Mouse (Mus musculus) frontal cortex, postnatal 14 days (tissue): Measurements from ENCODE around the gene Gm10912.
"Not testable (repeated sequence)": the region's sequence is repeated elsewhere in the genome, so short reads cannot be mapped to it uniquely, and the experiment has no call there.

Source experiments
- DNase-seq, 2 experiments: peaks; one replicate each; pipeline ENCODE4 v3.0.0; 2022; ENCODE audit warnings: low spot score in 2 of 2

Gm10912 gene

GRCm38 (mm10) chr2:104065526-104065925, at the start of gene Gm10912:
Gene Gm10912 (plus strand): TSS chr2:104065826.
- DNase-seq: not testable (repeated sequence)

GRCm38 (mm10) chr2:104023096-104023495, 42.5 kb upstream of the Gm10912 start:
- DNase-seq: no peak

GRCm38 (mm10) chr2:104024656-104025055, 41.0 kb upstream of the Gm10912 start:
- DNase-seq: no peak

GRCm38 (mm10) chr2:104027458-104028138, 38.0 kb upstream of the Gm10912 start, which contains the start of gene Fbxo3:
Gene Fbxo3 (plus strand): TSS chr2:104027721.
- peak; percentile 57 to 71 for DNase-seq

- DNase-seq: no peak
Observed at GRCm38 (mm10) chr2:104028139-104028723, 37.4 kb upstream of the Gm10912 start, which contains the start of gene 4931422A03Rik. Gene 4931422A03Rik (minus strand): TSS chr2:104028361.

GRCm38 (mm10) chr2:104029074-104029473, 36.6 kb upstream of the Gm10912 start:
- DNase-seq: no peak

GRCm38 (mm10) chr2:104030381-104030780, 35.2 kb upstream of the Gm10912 start:
- no peak for DNase-seq

- DNase-seq: no peak
Observed at GRCm38 (mm10) chr2:104032056-104032455, 33.6 kb upstream of the Gm10912 start.

GRCm38 (mm10) chr2:104034832-104035472, 30.7 kb upstream of the Gm10912 start:
- peak; percentile 25 to 71 for DNase-seq

- DNase-seq: no peak
Observed at GRCm38 (mm10) chr2:104035595-104035994, 30.0 kb upstream of the Gm10912 start.

- no peak for DNase-seq
Observed at GRCm38 (mm10) chr2:104036316-104036715, 29.3 kb upstream of the Gm10912 start.

- DNase-seq: no peak
Observed at GRCm38 (mm10) chr2:104038236-104038635, 27.4 kb upstream of the Gm10912 start.

- DNase-seq: no peak
Observed at GRCm38 (mm10) chr2:104041632-104042031, 24.0 kb upstream of the Gm10912 start.

- no peak for DNase-seq
Observed at GRCm38 (mm10) chr2:104042766-104043165, 22.9 kb upstream of the Gm10912 start.

GRCm38 (mm10) chr2:104043624-104044478, 21.8 kb upstream of the Gm10912 start:
- no peak for DNase-seq

- no peak for DNase-seq
Observed at GRCm38 (mm10) chr2:104044479-104045080, 21.0 kb upstream of the Gm10912 start.

GRCm38 (mm10) chr2:104058381-104058780, 7.2 kb upstream of the Gm10912 start:
- DNase-seq: no peak

- DNase-seq: no peak
Observed at GRCm38 (mm10) chr2:104058954-104059353, 6.7 kb upstream of the Gm10912 start.

GRCm38 (mm10) chr2:104059786-104060185, 5.8 kb upstream of the Gm10912 start:
- no peak for DNase-seq

- DNase-seq: no peak
Observed at GRCm38 (mm10) chr2:104060996-104061395, 4.6 kb upstream of the Gm10912 start.

- DNase-seq: no peak
Observed at GRCm38 (mm10) chr2:104062665-104063064, 3.0 kb upstream of the Gm10912 start.
